Mouse (Mus musculus) adrenal gland, postnatal 36 days (tissue): ENCODE measurements around the gene Mrps5. TPM values are rescaled to one million over a fixed set of nuclear protein-coding genes. Genes with fewer than 3 reads are reported as not detected.

Source experiments
- total RNA-seq, 2 experiments: library from RNA; stranded (reverse); gene quantifications; 2 replicates each; pipeline ENCODE4 v1.2.3; 2021

The Mrps5 gene
- total RNA-seq, 2 experiments from 2014 or later: 113 to 115 TPM

Other genes starting within 250 kb of the Mrps5 start
- gene Astl, start 248.6 kb upstream of the Mrps5 start, total RNA-seq: not detected
- gene Adra2b, start 224.0 kb upstream of the Mrps5 start, total RNA-seq: 1 to 10 TPM; 1.9 to 2.0 TPM
- under 1 TPM; 0.26 to 0.56 TPM for gene Gpat2, start 162.0 kb upstream of the Mrps5 start, total RNA-seq
- 10 to 100 TPM; 41.1 to 50.6 TPM for gene Fahd2a, start 142.7 kb upstream of the Mrps5 start, total RNA-seq
- gene Kcnip3, start 65.1 kb upstream of the Mrps5 start, total RNA-seq: 1 to 10 TPM; 4.0 to 5.3 TPM
- gene Prom2, start 45.8 kb upstream of the Mrps5 start, total RNA-seq: under 1 TPM; 0.20 to 0.46 TPM
- gene Zfp661, start 128 bp upstream of the Mrps5 start, total RNA-seq: 1 to 10 TPM; 3.0 to 3.2 TPM
- 1 to 10 TPM; 6.3 to 7.9 TPM for gene Mal, start 69.5 kb downstream of the Mrps5 start, total RNA-seq
- 1 to 10 TPM in 1 of 2 experiments, under 1 TPM in 1; 0.86 to 2.2 TPM for gene Mall, start 142.7 kb downstream of the Mrps5 start, total RNA-seq
- 10 to 100 TPM; 21.2 to 28.5 TPM for gene Nphp1, start 201.7 kb downstream of the Mrps5 start, total RNA-seq
- gene Mtln, start 205.3 kb downstream of the Mrps5 start, total RNA-seq: 100 to 1,000 TPM in 1 of 2 experiments, 10 to 100 TPM in 1; 82.9 to 114 TPM
- gene Bub1, start 244.6 kb downstream of the Mrps5 start, total RNA-seq: 1 to 10 TPM; 1.8 to 2.8 TPM